Mouse (Mus musculus) heart, adult 2 months (tissue): ENCODE measurements around the gene Ints12. TPM values are rescaled to one million over a fixed set of nuclear protein-coding genes. Genes with fewer than 3 reads are reported as not detected.

ENCODE experiments used
- DNase-seq, 2 experiments: peaks; one replicate each; pipeline ENCODE4 v3.0.0; 2021
- H3K27ac ChIP-seq: fragments of 200-600 bp; 2 replicates; pipeline ENCODE4 v1.8.1; 2022
- H3K27me3 ChIP-seq: fragments of 200-500 bp; 2 replicates; pipeline ENCODE4 v1.6.1; 2012; ENCODE audit warnings: mild to moderate bottlenecking, low read length, inconsistent platforms, mixed read lengths; ENCODE audit not compliant: control insufficient read depth, insufficient read depth
- H3K36me3 ChIP-seq: fragments of 200-500 bp; 2 replicates; pipeline ENCODE4 v1.6.1; 2012; ENCODE audit warnings: low read length, inconsistent platforms; ENCODE audit not compliant: control insufficient read depth, insufficient read depth
- H3K4me1 ChIP-seq: fragments of 200-500 bp; 2 replicates; pipeline ENCODE4 v1.6.1; 2011; ENCODE audit warnings: low read length; ENCODE audit not compliant: control insufficient read depth, insufficient read depth
- H3K4me3 ChIP-seq: fragments of 200-600 bp; 2 replicates; pipeline ENCODE4 v1.8.1; 2022
- H3K79me2 ChIP-seq: fragments of 200-500 bp; replicated peaks from 2 replicates; pipeline ENCODE4 v1.6.1; 2012; ENCODE audit warnings: mild to moderate bottlenecking, inconsistent platforms, low read length, moderate library complexity, mixed read lengths; ENCODE audit not compliant: control insufficient read depth, insufficient read depth
- H3K9ac ChIP-seq: fragments of 200-500 bp; 2 replicates; pipeline ENCODE4 v1.6.1; 2012; ENCODE audit warnings: low read depth, mild to moderate bottlenecking, control low read depth, inconsistent platforms, low read length, mixed read lengths
- CTCF ChIP-seq: fragments of 200-600 bp; IDR thresholded peaks from 2 replicates; pipeline ENCODE4 v1.8.1; 2022; ENCODE audit warnings: antibody characterized with exemption, mild to moderate bottlenecking, moderate library complexity
- EP300 ChIP-seq: fragments of 200-500 bp; IDR thresholded peaks from 2 replicates; pipeline ENCODE4 v1.6.1; 2011; ENCODE audit warnings: low read depth, low read length, control low read depth; ENCODE audit not compliant: insufficient read depth
- POLR2A ChIP-seq: fragments of 200-500 bp; IDR thresholded peaks from 2 replicates; pipeline ENCODE4 v1.6.1; 2011; ENCODE audit warnings: mild to moderate bottlenecking, low read depth, low read length, control low read depth; ENCODE audit not compliant: insufficient read depth
- WGBS: fragments of 180-500 bp; shearing (Covaris S2); methylation state at CpG from one replicate; pipeline ENCODE4 v1.1.7; 2018; 5-methylcytosine and 5-hydroxymethylcytosine counted together
- intact Hi-C: fragments of 180-260 bp; cut with DNase I; formaldehyde crosslinking; loops from one replicate; pipeline ENCODE4 v1.15.1; 2025
- polyA plus RNA-seq: library from polyadenylated mRNA; depleted of rRNA; stranded (reverse); fragments of >200 nt; gene quantifications from 2 replicates; pipeline ENCODE4 v1.2.3, GENCODE M21; 2012
- total RNA-seq, 2 experiments: library from RNA; stranded (reverse); gene quantifications; 2 replicates each; pipeline ENCODE4 v1.2.3; 2021

The Ints12 gene
- total and polyA plus RNA-seq, 3 experiments, result 4.6 to 8.5 (median 6.8) TPM

DNA sequence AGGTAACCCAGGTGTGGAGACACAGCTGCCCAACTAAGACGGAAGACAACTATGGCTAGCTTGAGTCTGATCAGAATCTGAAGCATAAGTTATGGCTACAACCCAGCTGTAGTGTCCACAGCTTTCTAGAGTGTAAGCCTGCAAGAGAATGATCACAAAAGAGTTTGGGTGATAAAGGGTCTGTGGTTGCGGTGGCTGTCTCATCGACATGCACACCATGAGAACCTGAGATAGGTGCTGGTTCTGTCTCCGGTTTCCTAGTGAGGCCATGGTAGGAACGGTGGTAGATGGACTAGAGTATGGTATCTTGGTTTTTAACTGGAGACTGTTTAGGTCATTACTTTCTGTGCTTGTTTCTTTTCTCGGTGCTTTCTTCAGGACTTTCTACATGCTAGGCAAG is 6.3 kb downstream of the Ints12 start:
- TF ChIP-seq EP300 (no peak), POLR2A (no peak), CTCF (no peak)
- no peaks in the 10 kb centered on the region for H3K4me1 ChIP-seq
- H3K36me3 ChIP-seq, result no peaks in the 10 kb centered on the region; the same call in 1 of the 2 replicates
- no peak for DNase-seq
- no peak overlapping the region for H3K27ac ChIP-seq
- H3K27me3 ChIP-seq, result no peaks in the 10 kb centered on the region
- WGBS, result 93% methylated on average over 6 of the region's 6 CpGs
- H3K79me2 ChIP-seq, result peaks cover 1% of the 10 kb centered on the region; the same call in 1 of the 2 replicates
- H3K4me3 ChIP-seq, result no peak overlapping the region
- intact Hi-C loops, result no loop called here
- no peak overlapping the region for H3K9ac ChIP-seq

DNA sequence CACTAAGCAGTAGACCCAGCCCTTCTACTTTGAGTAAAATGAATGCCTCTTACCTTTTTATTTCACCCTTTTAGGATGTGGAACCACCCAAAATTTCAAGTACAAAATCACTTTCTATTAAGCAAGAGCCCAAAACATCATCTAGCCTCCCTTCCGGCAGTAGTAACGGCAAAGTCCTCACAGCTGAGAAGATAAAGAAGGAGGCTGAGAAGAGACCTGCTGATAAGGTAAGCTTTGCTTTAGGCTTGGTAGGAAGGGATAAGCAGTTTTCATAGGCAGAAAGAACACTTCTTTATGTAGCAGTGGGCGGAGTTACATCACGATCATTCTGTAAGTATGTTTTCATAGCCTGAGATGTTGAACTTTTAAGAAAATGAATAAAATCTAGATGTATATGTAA is 6.7 kb downstream of the Ints12 start:
- H3K4me1 ChIP-seq, result no peaks in the 10 kb centered on the region
- H3K79me2 ChIP-seq, result peaks cover 1% of the 10 kb centered on the region; the same call in 1 of the 2 replicates
- H3K27ac ChIP-seq, result no peak overlapping the region
- H3K9ac ChIP-seq, result no peak overlapping the region
- no peaks in the 10 kb centered on the region for H3K27me3 ChIP-seq
- intact Hi-C loops, result no loop called here
- TF ChIP-seq CTCF, result no peak
- no peak for TF ChIP-seq POLR2A
- TF ChIP-seq EP300, result no peak
- H3K4me3 ChIP-seq, result no peak overlapping the region
- no peaks in the 10 kb centered on the region; the same call in 1 of the 2 replicates for H3K36me3 ChIP-seq
- DNase-seq, result no peak
- WGBS, result 95% methylated on average over 4 of the region's 4 CpGs

DNA sequence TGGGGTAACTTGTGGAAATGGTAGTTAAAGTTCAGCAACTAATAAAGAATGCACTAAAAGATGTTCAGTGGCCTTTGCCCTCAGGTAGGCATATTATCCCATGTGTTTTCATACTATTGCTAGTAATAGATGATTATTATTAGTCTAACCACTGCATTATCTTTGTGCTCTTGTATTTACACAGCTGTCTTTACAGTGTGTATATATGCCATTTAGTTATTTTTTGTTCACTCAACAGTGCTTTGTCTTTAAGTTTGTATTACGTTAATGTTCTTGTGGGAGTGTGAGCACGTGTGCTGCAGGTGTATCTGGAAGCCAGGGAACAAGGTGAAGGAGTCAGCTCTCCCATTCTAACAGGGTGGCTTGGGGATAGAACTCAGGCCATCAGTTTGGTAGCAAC is 7.3 kb downstream of the Ints12 start:
- WGBS, result 93% methylated on average over 2 of the region's 2 CpGs
- Histone ChIP-seq H3K27ac (no peak overlapping the region), H3K79me2 (0 out of 2 replicates have a peak, but pooled peaks cover 1% of the 10 kb centered on the region), H3K36me3 (no peaks in the 10 kb centered on the region; the same call in 1 of the 2 replicates), H3K27me3 (no peaks in the 10 kb centered on the region), H3K4me1 (no peaks in the 10 kb centered on the region), H3K4me3 (no peak overlapping the region), H3K9ac (no peak overlapping the region)
- DNase-seq, result no peak
- intact Hi-C loops, result no loop called here
- TF ChIP-seq POLR2A (no peak), EP300 (no peak), CTCF (no peak)

DNA sequence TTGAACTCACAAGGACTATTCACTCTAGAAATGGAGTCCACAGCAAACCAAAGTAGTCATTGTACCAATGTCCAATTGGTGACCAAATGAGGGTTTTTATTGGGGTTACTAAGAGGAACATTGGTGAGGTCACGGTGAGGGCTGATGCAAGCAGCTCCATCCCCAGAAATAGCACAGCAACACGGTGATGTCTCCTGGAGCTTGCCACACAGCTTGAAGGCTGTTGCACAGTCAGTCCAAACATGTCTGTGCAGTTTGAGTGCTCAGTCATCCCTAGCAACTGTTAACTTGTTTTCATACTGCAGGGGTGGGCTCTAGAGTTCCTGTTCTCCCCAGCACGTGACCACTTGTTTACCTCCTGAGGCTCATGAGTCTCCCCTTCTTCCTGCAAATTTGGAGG is 12.1 kb downstream of the Ints12 start:
- 77% methylated on average over 3 of the region's 3 CpGs for WGBS
- no peak for DNase-seq
- Histone ChIP-seq H3K9ac (no peak overlapping the region), H3K27me3 (no peaks in the 10 kb centered on the region), H3K4me1 (no peaks in the 10 kb centered on the region), H3K36me3 (no peaks in the 10 kb centered on the region; the same call in 1 of the 2 replicates), H3K79me2 (no peaks in the 10 kb centered on the region), H3K27ac (no peak overlapping the region), H3K4me3 (no peak overlapping the region)
- TF ChIP-seq CTCF (no peak), EP300 (no peak), POLR2A (no peak)
- intact Hi-C loops, result loop anchor here (10.0 kb wide), 1 partner anchor 1531 kb away; no protein-coding TSS in a partner anchor

GRCm38 (mm10) chr3:133104436-133104835 is 12.8 kb downstream of the Ints12 start:
- no peaks in the 10 kb centered on the region for H3K4me1 ChIP-seq
- no peak overlapping the region for H3K9ac ChIP-seq
- no peak for DNase-seq
- H3K79me2 ChIP-seq, result no peaks in the 10 kb centered on the region
- no peaks in the 10 kb centered on the region for H3K27me3 ChIP-seq
- H3K36me3 ChIP-seq, result no peaks in the 10 kb centered on the region; the same call in 1 of the 2 replicates
- WGBS, result 96% methylated on average over 3 of the region's 3 CpGs
- no peak overlapping the region for H3K27ac ChIP-seq
- intact Hi-C loops, result loop anchor here (10.0 kb wide), 1 partner anchor 1530 kb away; no protein-coding TSS in a partner anchor
- no peak for TF ChIP-seq CTCF
- no peak overlapping the region for H3K4me3 ChIP-seq

DNA sequence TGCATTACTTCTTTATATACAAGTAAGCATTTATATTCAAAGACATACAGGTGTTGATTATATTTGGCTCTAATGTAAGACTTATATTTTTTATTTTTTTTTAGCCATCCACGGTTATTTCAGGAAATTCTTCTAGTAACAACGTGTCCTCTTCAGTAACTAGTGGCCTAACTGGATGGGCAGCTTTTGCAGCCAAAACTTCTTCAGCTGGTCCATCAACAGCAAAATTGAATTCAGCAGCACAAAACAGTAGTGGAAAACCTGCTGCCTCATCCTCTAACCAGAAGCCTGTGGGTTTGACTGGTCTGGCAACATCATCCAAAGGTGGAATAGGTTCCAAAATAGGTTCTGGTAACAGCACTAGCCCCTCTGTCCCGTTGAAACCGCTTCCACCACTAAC is 17.1 kb downstream of the Ints12 start:
- Histone ChIP-seq H3K27me3 (no peaks in the 10 kb centered on the region), H3K27ac (no peak overlapping the region), H3K4me3 (no peak overlapping the region), H3K79me2 (no peaks in the 10 kb centered on the region), H3K9ac (no peak overlapping the region), H3K4me1 (no peaks in the 10 kb centered on the region), H3K36me3 (no peaks in the 10 kb centered on the region; the same call in 1 of the 2 replicates)
- TF ChIP-seq CTCF (no peak), POLR2A (no peak), EP300 (no peak)
- WGBS, result 92% methylated on average over 4 of the region's 4 CpGs
- DNase-seq, result no peak
- intact Hi-C loops, result loop anchor here (10.0 kb wide), 1 partner anchor 1526 kb away; no protein-coding TSS in a partner anchor
